Mouse (Mus musculus) erythroblast, embryonic 14.5 days (primary cell): ENCODE data around the gene Kcnc1.

ENCODE experiments used
- GATA1 ChIP-seq: IDR thresholded peaks from 2 replicates; pipeline ENCODE4 v1.6.1; 2012; ENCODE audit warnings: low read length, inconsistent platforms, mixed read lengths
- TAL1 ChIP-seq: IDR thresholded peaks from 3 replicates; pipeline ENCODE4 v1.6.1; 2012; ENCODE audit warnings: low read length, inconsistent platforms, mixed read lengths

GRCm38 (mm10) chr7:46391701-46392100 lies 4.6 kb upstream of the Kcnc1 start:
- TF ChIP-seq TAL1 (no peak), GATA1 (no peak)
